Mouse (Mus musculus) limb, embryonic 14.5 days (tissue): ENCODE measurements at regions not wholly inside any gene's neighbourhood (a gene's known extent, or its start where the extent isn't known, plus 50 kb on each side); places are given as distances from the start of the nearest gene placed in this dataset.

Source experiments
- ATAC-seq: fragments of 200-750 bp; cut with Nextera tagmentation; 2 replicates; pipeline ENCODE4 v1.8.0; 2017; ENCODE audit warnings: low read depth, moderate number of reproducible peaks, moderate TSS enrichment; ENCODE audit not compliant: low FRiP score
- DNase-seq: peaks from one replicate; pipeline ENCODE4 v3.0.0-alpha.2; 2015; ENCODE audit warnings: low spot score
- H3K27ac ChIP-seq: fragments of 300-500 bp; sonication (generic); replicated peaks from 2 replicates; pipeline ENCODE4 v1.5.1; 2014; ENCODE audit warnings: low read depth, mild to moderate bottlenecking, low read length, moderate library complexity, mixed read lengths
- H3K27me3 ChIP-seq: fragments of 300-500 bp; sonication (generic); 2 replicates; pipeline ENCODE4 v1.6.1; 2014; ENCODE audit warnings: low read length, mixed read lengths; ENCODE audit not compliant: control insufficient read depth, insufficient read depth
- H3K36me3 ChIP-seq: fragments of 300-500 bp; sonication (generic); 2 replicates; pipeline ENCODE4 v1.6.1; 2014; ENCODE audit warnings: mild to moderate bottlenecking, low read length, moderate library complexity, mixed read lengths; ENCODE audit not compliant: control insufficient read depth, insufficient read depth
- H3K4me1 ChIP-seq: fragments of 300-500 bp; sonication (generic); 2 replicates; pipeline ENCODE4 v1.6.1; 2014; ENCODE audit warnings: antibody characterized with exemption, low read length, mixed read lengths; ENCODE audit not compliant: control insufficient read depth, insufficient read depth
- H3K4me2 ChIP-seq: fragments of 300-500 bp; sonication (generic); replicated peaks from 2 replicates; pipeline ENCODE4 v1.6.1; 2014; ENCODE audit warnings: low read depth, mild to moderate bottlenecking, low read length, moderate library complexity; ENCODE audit not compliant: severe bottlenecking
- H3K4me3 ChIP-seq: fragments of 300-500 bp; sonication (generic); replicated peaks from 2 replicates; pipeline ENCODE4 v1.5.1; 2014; ENCODE audit warnings: low read length
- H3K9ac ChIP-seq: fragments of 300-500 bp; sonication (generic); 2 replicates; pipeline ENCODE4 v1.6.1; 2014; ENCODE audit warnings: mild to moderate bottlenecking, low read depth, low read length, moderate library complexity; ENCODE audit not compliant: severe bottlenecking
- H3K9me3 ChIP-seq: fragments of 300-500 bp; sonication (generic); 2 replicates; pipeline ENCODE4 v1.6.1; 2016; ENCODE audit warnings: low read length; ENCODE audit not compliant: control insufficient read depth
- POLR2A ChIP-seq: fragments of 200-500 bp; IDR thresholded peaks from 2 replicates; pipeline ENCODE4 v1.8.0; 2012; ENCODE audit warnings: inconsistent platforms, mild to moderate bottlenecking, moderate library complexity, borderline replicate concordance; ENCODE audit not compliant: insufficient read depth, insufficient read length; ENCODE audit errors: extremely low read depth
- WGBS: fragments of 180-500 bp; shearing (Covaris S2); extraction: QIAGEN DNeasy Blood & Tissue Kit; methylation state at CpG from one replicate; pipeline ENCODE4 v1.1.7; 2014; 5-methylcytosine and 5-hydroxymethylcytosine counted together

- Histone ChIP-seq H3K36me3 (no peaks in the 10 kb centered on the region), H3K27ac (no peak overlapping the region), H3K4me1 (no peaks in the 10 kb centered on the region), H3K27me3 (no peaks in the 10 kb centered on the region), H3K4me2 (no peak overlapping the region), H3K9me3 (no peaks in the 10 kb centered on the region), H3K9ac (no peak overlapping the region), H3K4me3 (no peak overlapping the region)
- no peak for ATAC-seq
- 67% methylated on average over 7 of the region's 7 CpGs for WGBS
- no peak for TF ChIP-seq POLR2A
- no peak for DNase-seq
Observed at GRCm38 (mm10) chr8:15311045-15311444, 265.2 kb upstream of the BB014433 start.

- Histone ChIP-seq H3K27me3 (no peaks in the 10 kb centered on the region), H3K4me1 (no peaks in the 10 kb centered on the region), H3K27ac (no peak overlapping the region), H3K4me2 (no peak overlapping the region), H3K9me3 (no peaks in the 10 kb centered on the region), H3K36me3 (no peaks in the 10 kb centered on the region), H3K4me3 (no peak overlapping the region), H3K9ac (no peak overlapping the region)
- TF ChIP-seq POLR2A: no peak
- ATAC-seq: no peak
- 82% methylated on average over 2 of the region's 2 CpGs for WGBS
- no peak for DNase-seq
Observed at GRCm38 (mm10) chr8:15304143-15304677, 258.3 kb upstream of the BB014433 start.

- Histone ChIP-seq H3K4me1 (no peaks in the 10 kb centered on the region), H3K9me3 (no peaks in the 10 kb centered on the region), H3K36me3 (no peaks in the 10 kb centered on the region), H3K27me3 (no peaks in the 10 kb centered on the region), H3K4me3 (no peak overlapping the region), H3K27ac (no peak overlapping the region), H3K4me2 (no peak overlapping the region), H3K9ac (no peak overlapping the region)
- 47% methylated on average over 5 of the region's 5 CpGs for WGBS
- TF ChIP-seq POLR2A: no peak
- ATAC-seq (no peak), DNase-seq (no peak)
Observed at GRCm38 (mm10) chr8:15273775-15274174, 227.9 kb upstream of the BB014433 start.

- 31% methylated on average over 17 of the region's 17 CpGs for WGBS
- TF ChIP-seq POLR2A: no peak
- Histone ChIP-seq H3K4me2 (no peak overlapping the region), H3K36me3 (no peaks in the 10 kb centered on the region), H3K4me3 (no peak overlapping the region), H3K9me3 (no peaks in the 10 kb centered on the region), H3K27me3 (no peaks in the 10 kb centered on the region), H3K4me1 (no peaks in the 10 kb centered on the region), H3K9ac (no peak overlapping the region), H3K27ac (no peak overlapping the region)
- ATAC-seq (no peak), DNase-seq (no peak)
Observed at GRCm38 (mm10) chr8:15271793-15272587, 226.1 kb upstream of the BB014433 start.

- Histone ChIP-seq H3K27ac (no peak overlapping the region), H3K4me3 (no peak overlapping the region), H3K27me3 (no peaks in the 10 kb centered on the region), H3K9ac (no peak overlapping the region), H3K4me2 (no peak overlapping the region), H3K9me3 (no peaks in the 10 kb centered on the region), H3K4me1 (no peaks in the 10 kb centered on the region), H3K36me3 (no peaks in the 10 kb centered on the region)
- no peak for ATAC-seq
- DNase-seq: peak; percentile 79
- TF ChIP-seq POLR2A: no peak
- 12% methylated on average over 5 of the region's 5 CpGs for WGBS
Observed at GRCm38 (mm10) chr8:15270290-15270689, 224.4 kb upstream of the BB014433 start.
